17 mouse cellular contexts compared by ENCODE assay signal in genomic region chr6:88439056-88439455, GRCm38 (mm10). TPM values are rescaled to one million over a fixed set of nuclear protein-coding genes. Genes with fewer than 3 reads are reported as not detected.
DNase-seq lines count a peak whose midpoint lies in the region; ATAC-seq and TF ChIP-seq lines count a peak whose summit lies in the region.
"Had no signal": no experiment of that assay in that cellular context is flagged by ENCODE, and none has a peak within 500 bp of the region (broad histone marks: within the 10 kb centered on the region; RNA-seq: fewer than 3 reads in every experiment).

No protein-coding gene starts in this region.

- no peaks in the 10 kb centered on the region for H3K9me3 ChIP-seq in forebrain, postnatal 0 days (ENCODE audit: low read length)
- no peaks in the 10 kb centered on the region for H3K9me3 ChIP-seq in forebrain, embryonic 16.5 days (ENCODE audit: control insufficient read depth, low read length)
- H3K9me3 ChIP-seq: heart, embryonic 12.5 days; limb, embryonic 12.5 days had no signal

- H3K36me3 ChIP-seq in forebrain, postnatal 0 days (ENCODE audit: insufficient read depth) = no peaks in the 10 kb centered on the region
- H3K36me3 ChIP-seq in forebrain, embryonic 16.5 days (ENCODE audit: control insufficient read depth, insufficient read depth) = no peaks in the 10 kb centered on the region
- H3K36me3 ChIP-seq: heart, embryonic 12.5 days had no signal

- no peaks in the 10 kb centered on the region for H3K27me3 ChIP-seq in forebrain, postnatal 0 days (ENCODE audit: insufficient read depth, low read length)
- H3K27me3 ChIP-seq in forebrain, embryonic 16.5 days (replicated peaks; ENCODE audit: control insufficient read depth, insufficient read depth, low read length) = no peaks in the 10 kb centered on the region
- H3K27me3 ChIP-seq: heart, embryonic 12.5 days; limb, embryonic 12.5 days had no signal

- no peak for ATAC-seq in forebrain, postnatal 0 days
- ATAC-seq in forebrain, embryonic 16.5 days = no peak
- ATAC-seq: forebrain, embryonic 14.5 days had no signal

- no peak overlapping the region for H3K9ac ChIP-seq in forebrain, postnatal 0 days
- no peak overlapping the region for H3K9ac ChIP-seq in forebrain, embryonic 16.5 days (replicated peaks; ENCODE audit: low read depth, low read length)
- H3K9ac ChIP-seq: heart, embryonic 12.5 days; limb, embryonic 12.5 days; liver, embryonic 14.5 days had no signal

- TF ChIP-seq CTCF in forebrain, postnatal 0 days (IDR thresholded peaks at IDR 0.05; ENCODE audit: low read depth) = no peak

- peak; percentile 11 for DNase-seq in forebrain, postnatal 0 days
- peak; percentile 65 for DNase-seq in brain, adult 2 months (ENCODE audit: low read depth, low spot score)
- peak; percentile 16 to 41 for DNase-seq in layer of hippocampus, postnatal 36 days
- DNase-seq in right cerebral cortex, postnatal 10 days (ENCODE audit: low spot score in 2 of 2) = peak; percentile 64 to 70
- DNase-seq in spleen, postnatal 36 days (ENCODE audit: low spot score in 2 of 2) = no peak
- DNase-seq in embryo, embryonic 9.5 days (ENCODE audit: extremely low spot score) = no peak
- DNase-seq in cerebellum, adult 18-20 months = no peak
- DNase-seq: heart, postnatal 36 days; kidney, adult 9 months; kidney, postnatal 4 days; lung, postnatal 10 days; retina, postnatal 1 day had no signal

- H3K4me1 ChIP-seq in forebrain, postnatal 0 days (ENCODE audit: insufficient read depth) = no peaks in the 10 kb centered on the region
- H3K4me1 ChIP-seq in forebrain, embryonic 16.5 days (replicated peaks; ENCODE audit: control insufficient read depth, insufficient read depth, low read length) = no peaks in the 10 kb centered on the region

- WGBS in forebrain, postnatal 0 days = 31% methylated on average over 4 of the region's 4 CpGs
- WGBS in forebrain, embryonic 16.5 days = 54% methylated on average over 4 of the region's 4 CpGs

- H3K4me2 ChIP-seq in forebrain, postnatal 0 days (ENCODE audit: low read depth) = no peak overlapping the region
- H3K4me2 ChIP-seq in forebrain, embryonic 16.5 days (ENCODE audit: low read length) = no peak overlapping the region
- H3K4me2 ChIP-seq: heart, embryonic 12.5 days; limb, embryonic 12.5 days had no signal

- no peak overlapping the region for H3K27ac ChIP-seq in forebrain, postnatal 0 days (ENCODE audit: low read depth, low read length)
- no peak overlapping the region for H3K27ac ChIP-seq in forebrain, embryonic 16.5 days (ENCODE audit: low read length)
- H3K27ac ChIP-seq: limb, embryonic 12.5 days; liver, embryonic 14.5 days had no signal

- H3K4me3 ChIP-seq in forebrain, postnatal 0 days (ENCODE audit: low read depth, low read length) = no peak overlapping the region
- H3K4me3 ChIP-seq in forebrain, embryonic 16.5 days (replicated peaks; ENCODE audit: low read length) = no peak overlapping the region
- H3K4me3 ChIP-seq: heart, embryonic 12.5 days; limb, embryonic 12.5 days had no signal

RNA-seq across cellular contexts. Expression of gene Eefsec, which starts 7.3 kb away (rescaled TPM):
- 20.1 and 22.9 TPM in 2 replicates for total RNA-seq in forebrain, postnatal 0 days (2014; rRNA removed)
- polyA plus RNA-seq in forebrain, postnatal 0 days (2015; fragmentation: Nextera tagmentation; extraction: Ambion mirVana) = 26.1 and 28.4 TPM in 2 replicates
- polyA plus RNA-seq in forebrain, embryonic 16.5 days (2015; fragmentation: Nextera tagmentation; extraction: Ambion mirVana) = 29.4 and 30.8 TPM in 2 replicates
- total RNA-seq in layer of hippocampus, postnatal 36 days (2021) = 10 to 100 TPM; 23.6 to 24.1 TPM

RNA-seq across cellular contexts. Expression of gene Ruvbl1, which starts 26.2 kb away (rescaled TPM):
- total RNA-seq in forebrain, postnatal 0 days (2014; rRNA removed) = 56.7 and 59.2 TPM in 2 replicates
- 78.9 and 82.8 TPM in 2 replicates for polyA plus RNA-seq in forebrain, postnatal 0 days (2015; fragmentation: Nextera tagmentation; extraction: Ambion mirVana)
- polyA plus RNA-seq in forebrain, embryonic 16.5 days (2015; fragmentation: Nextera tagmentation; extraction: Ambion mirVana) = 133 and 146 TPM in 2 replicates
- total RNA-seq in layer of hippocampus, postnatal 36 days (2021) = 10 to 100 TPM; 39.2 to 40.6 TPM

Comparison
In these comparisons a context has a peak if more than half of its experiments do, and no peak if none do; other contexts are left out.
1. DNase-seq: peak in forebrain, postnatal 0 days (single experiment), brain, adult 2 months (single experiment), layer of hippocampus, postnatal 36 days (2 of 2) and right cerebral cortex, postnatal 10 days (2 of 2); none in spleen, postnatal 36 days (0 of 2), embryo, embryonic 9.5 days (single experiment) and cerebellum, adult 18-20 months (0 of 2).